Mouse (Mus musculus): ENCODE measurements around the gene Kcnj14. TPM values are rescaled to one million over a fixed set of nuclear protein-coding genes. Genes with fewer than 3 reads are reported as not detected.

Kcnj14 gene
- total RNA-seq, 2 experiments from 2014 or later: 2.2 to 2.6 TPM

GRCm38 (mm10) chr7:45798511-45798836, 26.1 kb downstream of the Kcnj14 start:
- no peak for DNase-seq (ENCODE audit: low spot score in 2 of 2)

DNA sequence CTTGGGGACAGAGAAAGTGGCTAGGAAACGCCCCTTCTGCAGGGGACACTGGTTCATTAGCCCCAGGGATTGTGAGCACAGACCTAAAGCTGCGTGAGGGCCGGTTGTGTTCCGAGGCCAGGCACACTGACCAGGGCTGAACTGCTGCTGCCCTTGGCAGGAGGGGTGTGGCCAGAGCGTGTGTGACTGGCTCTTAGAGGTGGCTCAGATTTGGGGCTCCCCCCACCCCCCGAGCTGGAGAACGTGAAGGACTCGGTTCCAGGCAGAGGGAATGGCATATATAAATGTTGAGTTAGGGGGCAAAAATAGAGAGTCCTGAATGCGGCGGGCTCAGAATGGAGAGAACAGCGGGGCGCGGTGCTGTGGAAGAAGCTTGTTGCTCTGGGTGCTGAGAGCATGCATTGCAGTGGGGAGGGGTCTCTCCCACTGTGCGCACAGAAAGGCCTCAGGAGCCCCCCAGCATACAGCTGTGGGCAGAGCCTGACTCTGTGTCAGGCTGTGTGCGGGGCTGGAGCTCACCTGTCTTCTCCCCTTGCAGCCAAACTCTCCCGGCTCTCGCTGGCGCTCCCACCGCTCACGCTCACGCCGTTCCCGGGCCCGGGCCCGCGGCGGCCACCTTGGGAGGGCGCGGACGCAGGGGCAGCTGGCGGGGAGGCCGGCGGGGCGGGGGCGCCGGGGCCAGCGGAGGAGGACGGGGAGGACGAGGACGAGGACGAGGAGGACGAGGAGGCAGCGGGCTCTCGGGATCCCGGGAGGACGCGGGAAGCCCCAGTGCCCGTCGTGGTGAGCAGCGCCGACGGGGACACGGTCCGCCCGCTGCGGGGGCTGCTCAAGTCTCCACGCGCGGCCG, 26.7 kb downstream of the Kcnj14 start:
- no peak for DNase-seq (ENCODE audit: low spot score in 2 of 2)

- no peak for DNase-seq (ENCODE audit: low spot score in 2 of 2)
These were observed 27.6 kb downstream of the Kcnj14 start for GRCm38 (mm10) chr7:45796950-45797349.

DNA sequence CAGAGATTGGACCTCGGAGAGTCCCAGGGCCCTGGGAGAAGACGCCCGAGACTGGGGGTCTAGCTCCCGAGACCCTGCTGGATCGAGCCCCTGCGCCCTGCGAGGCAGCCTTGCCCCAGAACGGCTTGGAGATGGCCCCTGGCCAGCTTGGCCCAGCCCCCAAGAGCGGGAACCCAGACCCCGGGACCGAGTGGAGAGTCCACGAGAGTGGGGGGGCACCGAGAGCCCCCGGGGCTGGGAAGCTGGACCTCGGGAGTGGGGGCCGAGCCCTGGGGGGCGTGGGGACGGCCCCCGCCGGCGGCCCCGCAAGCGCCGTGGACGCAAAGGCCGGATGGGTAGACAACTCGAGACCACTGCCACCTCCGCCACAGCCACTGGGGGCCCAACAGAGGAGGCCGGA, 29.6 kb downstream of the Kcnj14 start:
- DNase-seq (ENCODE audit: low spot score in 2 of 2): no peak

- no peak for DNase-seq (ENCODE audit: low spot score in 2 of 2)
These were observed 30.5 kb downstream of the Kcnj14 start for GRCm38 (mm10) chr7:45793969-45794585.

DNA sequence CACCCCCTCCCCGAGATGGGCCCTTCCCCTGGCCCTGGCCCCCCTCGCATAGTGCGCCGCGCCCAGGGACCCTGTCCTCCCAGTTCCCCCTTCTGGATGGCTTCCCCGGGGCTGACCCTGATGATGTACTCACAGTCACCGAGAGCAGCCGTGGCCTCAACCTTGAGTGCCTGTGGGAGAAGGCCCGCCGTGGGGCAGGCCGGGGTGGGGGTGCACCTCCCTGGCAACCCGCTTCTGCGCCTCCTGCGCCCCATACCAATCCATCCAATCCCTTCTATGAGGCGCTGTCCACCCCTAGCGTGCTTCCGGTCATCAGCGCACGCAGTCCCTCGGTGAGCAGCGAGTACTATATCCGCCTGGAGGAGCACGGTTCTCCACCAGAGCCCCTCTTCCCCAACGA, 31.3 kb downstream of the Kcnj14 start:
- no peak for DNase-seq (ENCODE audit: low spot score in 2 of 2)

- no peak for DNase-seq (ENCODE audit: low spot score in 2 of 2)
These were observed 32.7 kb downstream of the Kcnj14 start for GRCm38 (mm10) chr7:45791756-45792490.

DNA sequence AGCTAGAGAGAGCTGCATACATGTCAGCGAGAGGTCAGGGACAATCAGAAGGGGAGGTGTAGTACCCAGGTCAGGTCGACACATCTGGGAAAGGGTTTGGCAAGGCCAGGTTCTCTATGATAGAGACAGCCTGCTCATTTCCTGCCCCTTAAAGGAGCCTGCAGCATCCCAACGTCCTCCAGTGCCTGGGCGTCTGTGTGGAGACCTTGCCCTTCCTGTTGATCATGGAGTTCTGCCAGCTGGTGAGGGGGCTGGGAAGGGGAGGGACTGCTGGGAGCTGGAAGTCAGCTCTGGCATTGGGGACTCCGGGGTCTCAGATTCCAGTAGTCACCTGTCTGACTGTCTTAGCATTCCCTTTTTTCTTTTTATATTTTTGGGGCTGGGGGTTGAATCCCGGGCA, 33.9 kb downstream of the Kcnj14 start:
- DNase-seq (ENCODE audit: low spot score in 2 of 2): no peak

DNA sequence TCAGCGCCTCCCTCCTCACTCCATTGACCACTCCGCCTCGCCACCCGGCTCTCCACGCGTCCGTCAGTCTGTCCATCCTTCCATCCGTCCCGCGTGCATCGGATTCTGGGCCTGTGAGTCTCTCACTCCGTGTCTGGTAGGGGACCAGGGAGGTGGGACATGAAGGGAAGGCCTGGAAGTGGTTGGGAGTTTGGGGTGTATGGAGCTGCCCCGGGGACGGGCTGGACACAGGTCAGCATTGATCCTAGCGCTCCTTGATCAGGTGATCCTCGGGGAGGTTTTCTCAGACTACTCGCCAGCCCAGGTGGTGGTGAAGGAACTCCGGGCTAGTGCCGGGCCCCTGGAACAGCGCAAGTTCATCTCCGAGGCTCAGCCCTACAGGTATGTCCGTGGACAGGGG, 36.9 kb downstream of the Kcnj14 start:
- DNase-seq (ENCODE audit: low spot score in 2 of 2): no peak

DNA sequence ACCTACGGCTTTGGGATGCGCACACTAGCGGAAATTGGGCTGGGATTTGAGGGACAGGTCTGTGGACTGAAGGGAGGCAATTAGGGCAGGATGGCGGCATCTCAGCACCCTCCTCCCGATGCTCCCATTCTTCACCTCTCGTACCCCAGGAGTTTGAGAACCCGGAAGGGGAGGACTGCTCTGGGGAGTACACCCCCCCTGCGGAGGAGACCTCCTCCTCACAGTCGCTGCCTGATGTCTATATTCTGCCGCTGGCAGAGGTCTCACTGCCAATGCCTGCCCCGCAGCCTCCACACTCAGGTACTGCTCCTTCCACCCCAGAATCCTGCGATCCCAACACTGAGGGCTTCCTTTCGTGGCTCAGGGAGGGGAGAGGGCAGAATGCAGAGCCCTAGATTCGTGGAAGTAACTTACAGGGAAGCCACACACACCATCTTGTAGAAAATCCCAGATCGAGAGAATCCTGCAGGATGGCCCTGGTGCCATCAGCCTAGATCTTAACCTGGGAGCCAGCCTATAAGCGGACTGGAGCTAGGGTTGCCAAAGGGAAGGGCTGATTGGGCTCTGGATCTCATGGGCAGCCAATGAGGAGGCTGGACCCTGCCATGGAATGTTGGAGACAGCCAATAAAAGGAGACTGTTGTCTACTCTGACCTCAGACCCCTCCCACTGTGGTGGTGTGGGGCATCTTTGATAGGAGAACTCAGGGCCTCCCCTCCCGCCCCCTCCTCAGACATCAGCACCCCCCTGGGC, 37.7 kb downstream of the Kcnj14 start:
- peak in 1 of 2 experiments; percentile 53 for DNase-seq (ENCODE audit: low spot score in 2 of 2)

GRCm38 (mm10) chr7:45786136-45786578, 38.4 kb downstream of the Kcnj14 start:
- peak in 1 of 2 experiments; percentile 27 for DNase-seq (ENCODE audit: low spot score in 2 of 2)

DNA sequence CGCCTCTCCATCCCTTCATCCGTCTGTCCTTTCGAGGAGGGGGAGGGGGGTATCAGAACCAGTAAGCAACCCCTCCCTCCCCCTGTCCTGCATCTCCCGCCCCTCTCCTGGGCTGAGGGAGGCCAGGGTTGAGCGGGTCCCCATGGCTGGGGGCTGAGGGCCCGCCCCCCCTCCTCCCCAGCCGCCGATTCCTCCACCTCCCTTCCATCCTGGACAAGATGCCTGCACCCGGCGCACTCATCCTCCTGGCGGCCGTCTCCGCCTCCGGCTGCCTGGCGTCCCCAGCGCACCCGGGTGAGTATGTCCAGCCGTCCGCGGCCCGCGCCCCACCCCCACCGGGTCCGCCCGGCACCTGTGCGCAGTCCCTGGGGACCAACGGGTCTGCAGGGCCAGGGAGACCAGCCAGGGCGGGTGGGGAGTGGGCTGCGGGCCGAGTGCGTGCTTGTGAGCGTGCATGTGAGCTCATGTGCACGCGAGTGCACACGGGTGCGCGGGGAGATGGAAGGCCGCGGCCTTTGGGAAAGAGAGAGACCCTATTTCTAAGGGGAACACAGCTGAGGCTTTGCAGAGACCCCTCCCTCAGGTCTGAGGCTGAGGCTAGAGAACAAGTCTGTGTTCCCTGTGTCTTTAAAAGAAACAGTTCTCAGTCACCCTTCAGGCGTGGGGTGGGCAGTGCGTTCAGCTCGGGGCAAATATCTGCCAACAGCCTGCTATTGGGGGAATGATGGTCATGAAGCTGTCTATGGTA, 39.0 kb downstream of the Kcnj14 start:
- peak; percentile 40 to 62 for DNase-seq (ENCODE audit: low spot score in 2 of 2)

DNA sequence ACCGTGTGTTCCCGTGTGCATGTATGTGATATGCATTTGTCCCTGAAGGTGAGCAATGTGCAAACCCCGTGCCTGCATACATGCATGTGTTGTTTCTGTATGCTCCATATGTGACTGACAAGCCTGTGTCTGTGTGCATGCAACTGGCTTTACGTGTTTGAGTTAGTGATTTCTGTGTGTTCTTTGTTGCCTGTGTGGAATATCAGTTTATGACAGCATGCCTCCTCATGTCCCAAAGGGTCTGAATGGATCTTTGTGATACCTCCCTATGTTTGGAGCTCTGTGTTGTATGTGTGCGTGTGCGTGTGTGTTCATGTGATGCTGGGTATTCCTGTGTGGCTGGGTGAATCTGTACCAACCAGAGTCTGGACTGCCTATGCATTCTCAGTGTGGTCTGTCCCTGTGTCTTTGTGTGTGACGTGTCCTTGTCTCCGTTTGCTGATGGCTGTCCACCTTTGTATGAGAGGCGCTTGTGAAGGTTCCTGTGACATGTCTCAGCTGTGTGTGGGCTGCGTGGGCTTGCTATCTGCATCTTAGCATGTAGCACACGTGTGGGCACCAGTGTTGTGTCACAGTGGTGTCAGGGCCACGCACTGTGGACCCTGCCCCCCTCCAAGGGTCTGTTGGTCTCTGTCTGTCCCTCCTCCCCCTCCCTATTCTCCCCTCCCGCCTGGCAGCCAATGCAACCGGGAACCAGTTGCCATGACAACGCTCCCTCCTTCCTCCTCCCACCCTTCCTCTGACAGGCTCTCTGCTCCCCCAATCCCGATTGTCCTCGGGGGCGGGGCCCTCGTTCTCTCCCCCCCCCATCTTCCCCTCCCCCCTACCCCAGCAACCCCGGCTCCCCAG, 39.8 kb downstream of the Kcnj14 start, which contains the start of gene Sult2b1:
Gene Sult2b1, minus strand, starts transcription at position 146 of the 849 bp plus-strand sequence.
- peak; percentile 93 to 94 for DNase-seq (ENCODE audit: low spot score in 2 of 2)

GRCm38 (mm10) chr7:45783511-45784091, 41.0 kb downstream of the Kcnj14 start, which contains the start of gene Lmtk3:
Gene Lmtk3 (plus strand): TSS chr7:45783738.
- peak; percentile 74 to 87 for DNase-seq (ENCODE audit: low spot score in 2 of 2)

GRCm38 (mm10) chr7:45782271-45782670, 42.3 kb downstream of the Kcnj14 start:
- no peak for DNase-seq (ENCODE audit: low spot score in 2 of 2)

- DNase-seq (ENCODE audit: low spot score in 2 of 2): no peak
These were observed 45.4 kb downstream of the Kcnj14 start for GRCm38 (mm10) chr7:45779081-45779641.

GRCm38 (mm10) chr7:45775237-45775636, 49.3 kb downstream of the Kcnj14 start:
- no peak for DNase-seq (ENCODE audit: low spot score in 2 of 2)

GRCm38 (mm10) chr7:45771101-45771500, 53.5 kb downstream of the Kcnj14 start:
- DNase-seq (ENCODE audit: low spot score in 2 of 2): no peak

All from left cerebral cortex, adult 18-20 months (tissue).